ENCODE assay signal across 8 mouse cellular contexts in the genomic region with DNA sequence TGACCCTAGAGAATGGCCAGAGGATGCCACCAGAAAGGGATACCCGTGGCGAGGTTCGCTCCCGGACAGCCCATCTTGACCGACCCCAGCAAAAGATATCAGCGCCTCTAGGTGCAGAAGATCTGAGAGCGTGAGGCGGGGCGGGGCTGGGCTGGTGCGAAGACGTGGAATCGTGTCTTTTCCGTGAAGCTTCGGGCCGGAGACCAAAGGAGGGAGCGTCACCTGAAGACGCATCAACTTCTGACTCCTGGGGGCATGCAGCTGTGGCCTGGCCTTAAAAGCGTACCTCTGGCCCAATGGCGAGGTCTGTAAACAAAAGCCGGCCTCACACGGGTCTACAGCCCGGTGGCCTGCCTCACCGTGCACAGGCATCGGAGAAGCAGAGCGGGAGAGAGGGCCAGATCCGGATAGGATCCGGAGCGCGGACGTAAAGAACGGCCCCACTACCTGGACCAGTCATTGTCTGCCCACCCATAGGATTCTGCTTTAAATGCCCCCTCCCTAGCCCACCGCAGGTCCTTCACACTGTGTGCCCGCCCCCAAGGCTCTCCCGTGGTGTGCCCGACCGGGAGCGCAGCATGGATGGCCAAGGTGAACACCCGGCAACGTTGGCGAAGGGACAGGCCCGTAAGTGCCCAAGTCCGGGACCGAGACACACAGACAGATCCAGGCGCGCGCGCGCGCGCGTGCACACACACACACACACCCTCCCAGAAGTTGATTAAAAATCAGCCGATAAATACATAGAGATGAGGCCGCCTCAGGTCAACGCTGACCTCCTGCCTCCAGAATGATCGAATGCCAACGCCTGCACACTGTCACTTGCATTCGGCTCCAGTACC. TPM values are rescaled to one million over a fixed set of nuclear protein-coding genes. Genes with fewer than 3 reads are reported as not detected.
A peak's percentile ranks its signal among the peaks of the same experiment; 100 is the strongest.
DNase-seq lines count a peak whose midpoint lies in the region; ATAC-seq and TF ChIP-seq lines count a peak whose summit lies in the region.

No protein-coding gene starts in this region.

- H3K36me3 ChIP-seq in E14TG2a.4 (ENCODE audit: insufficient read depth, low read length): 0 out of 2 replicates have a peak, but pooled peaks cover 3% of the 10 kb centered on the region
- H3K36me3 ChIP-seq in embryonic facial prominence, embryonic 14.5 days (ENCODE audit: control insufficient read depth, insufficient read depth, low read length): no peaks in the 10 kb centered on the region
- H3K36me3 ChIP-seq in hindbrain, embryonic 10.5 days: peaks cover 5% of the 10 kb centered on the region
- no peaks in the 10 kb centered on the region for H3K36me3 ChIP-seq in lung, embryonic 16.5 days (ENCODE audit: control insufficient read depth, insufficient read depth, low read length)

- TF ChIP-seq CTCF in E14TG2a.4 (conservative IDR thresholded peaks at IDR 0.05; ENCODE audit: low read length): no peak

- no peaks in the 10 kb centered on the region for H3K9me3 ChIP-seq in E14TG2a.4 (ENCODE audit: low read length)
- H3K9me3 ChIP-seq in embryonic facial prominence, embryonic 14.5 days (ENCODE audit: control insufficient read depth, low read length): no peaks in the 10 kb centered on the region
- H3K9me3 ChIP-seq in hindbrain, embryonic 10.5 days: 0 out of 2 replicates have a peak, but pooled peaks cover 3% of the 10 kb centered on the region
- no peaks in the 10 kb centered on the region for H3K9me3 ChIP-seq in lung, embryonic 16.5 days (ENCODE audit: control insufficient read depth, low read length)

- peak overlapping the region; percentile 89 for H3K4me3 ChIP-seq in E14TG2a.4 (replicated peaks; ENCODE audit: low read length)
- H3K4me3 ChIP-seq in embryonic facial prominence, embryonic 14.5 days (ENCODE audit: low read depth, low read length): peak overlapping the region; percentile 63
- H3K4me3 ChIP-seq in hindbrain, embryonic 10.5 days: peak overlapping the region; percentile 84
- peak overlapping the region; percentile 77 for H3K4me3 ChIP-seq in lung, embryonic 16.5 days (ENCODE audit: low read length)

- H3K27me3 ChIP-seq in E14TG2a.4 (ENCODE audit: insufficient read depth, low read length): peaks cover 26% of the 10 kb centered on the region
- no peaks in the 10 kb centered on the region for H3K27me3 ChIP-seq in embryonic facial prominence, embryonic 14.5 days (replicated peaks; ENCODE audit: control insufficient read depth, insufficient read depth, low read length)
- peaks cover 4% of the 10 kb centered on the region; the same call in 1 of the 2 replicates for H3K27me3 ChIP-seq in hindbrain, embryonic 10.5 days (ENCODE audit: insufficient read depth, poor library complexity, severe bottlenecking)
- peaks cover 3% of the 10 kb centered on the region for H3K27me3 ChIP-seq in lung, embryonic 16.5 days (ENCODE audit: control insufficient read depth, insufficient read depth, low read depth, low read length)

- peak; percentile 74 for DNase-seq in brain, adult 2 months (ENCODE audit: low read depth, low spot score)
- peak; percentile 53 for DNase-seq in embryonic facial prominence, embryonic 14.5 days (ENCODE audit: low spot score)
- peak; percentile 68 for DNase-seq in hindbrain, embryonic 10.5 days (ENCODE audit: low spot score)
- peak; percentile 51 to 71 for DNase-seq in layer of hippocampus, postnatal 10 days (ENCODE audit: low spot score in 2 of 2)
- peak; percentile 24 for DNase-seq in retina, postnatal 7 days (ENCODE audit: low read depth, low spot score)
- peak; percentile 36 for DNase-seq in urinary bladder, postnatal 14 days (ENCODE audit: low spot score)

- H3K9ac ChIP-seq in embryonic facial prominence, embryonic 14.5 days (ENCODE audit: low read depth, low read length): peak overlapping the region; percentile 83
- H3K9ac ChIP-seq in lung, embryonic 16.5 days (ENCODE audit: low read length): peak overlapping the region; percentile 75

- peaks cover 74% of the 10 kb centered on the region for H3K4me1 ChIP-seq in E14TG2a.4 (replicated peaks; ENCODE audit: low read depth, low read length)
- peaks cover 25% of the 10 kb centered on the region for H3K4me1 ChIP-seq in embryonic facial prominence, embryonic 14.5 days (ENCODE audit: control insufficient read depth, insufficient read depth, low read length)
- H3K4me1 ChIP-seq in hindbrain, embryonic 10.5 days (replicated peaks): peaks cover 57% of the 10 kb centered on the region
- H3K4me1 ChIP-seq in lung, embryonic 16.5 days (replicated peaks; ENCODE audit: control insufficient read depth, insufficient read depth, low read length): peaks cover 10% of the 10 kb centered on the region; the same call in 1 of the 2 replicates

- no peak for ATAC-seq in embryonic facial prominence, embryonic 14.5 days (ENCODE audit: low read depth)
- ATAC-seq in lung, embryonic 16.5 days (ENCODE audit: low read depth): no peak

- H3K4me2 ChIP-seq in embryonic facial prominence, embryonic 14.5 days (ENCODE audit: low read depth, low read length): peak overlapping the region; percentile 98
- H3K4me2 ChIP-seq in lung, embryonic 16.5 days (ENCODE audit: low read depth, low read length): peak overlapping the region; percentile 74

- 0% methylated on average over 46 of the region's 57 CpGs for WGBS in embryonic facial prominence, embryonic 14.5 days
- WGBS in hindbrain, embryonic 10.5 days: under 1% methylated on average over 57 of the region's 57 CpGs
- under 1% methylated on average over 57 of the region's 57 CpGs for WGBS in lung, embryonic 16.5 days

- peak overlapping the region; percentile 83 for H3K27ac ChIP-seq in embryonic facial prominence, embryonic 14.5 days (replicated peaks; ENCODE audit: low read depth, low read length)
- H3K27ac ChIP-seq in hindbrain, embryonic 10.5 days: peak overlapping the region; percentile 98
- peak overlapping the region; percentile 36; the same call in 1 of the 2 replicates for H3K27ac ChIP-seq in lung, embryonic 16.5 days (ENCODE audit: low read length)

RNA-seq across cellular contexts. Expression of gene Tiam1, which starts 0.8 kb away (rescaled TPM):
- polyA plus RNA-seq in embryonic facial prominence, embryonic 14.5 days (2014; fragmentation: Nextera tagmentation; extraction: Ambion mirVana): 31.0 and 34.6 TPM in 2 replicates
- polyA plus RNA-seq in hindbrain, embryonic 10.5 days (2016; fragmentation: Nextera tagmentation; extraction: Ambion mirVana): 19.4 and 19.7 TPM in 2 replicates
- 10 to 100 TPM; 68.4 to 75.3 TPM for total RNA-seq in layer of hippocampus, postnatal 10 days (2021)
- 11.1 and 12.8 TPM in 2 replicates for polyA plus RNA-seq in lung, embryonic 16.5 days (2015; fragmentation: Nextera tagmentation; extraction: Ambion mirVana)

Comparison
In these comparisons a context has a peak if more than half of its experiments do, and no peak if none do; other contexts are left out.
1. DNase-seq: peak in every context shown above with its lines; median percentile 74 in brain, adult 2 months; 68 in hindbrain, embryonic 10.5 days; 61 in layer of hippocampus, postnatal 10 days; 53 in embryonic facial prominence, embryonic 14.5 days; 36 in urinary bladder, postnatal 14 days; 24 in retina, postnatal 7 days.
2. H3K27ac ChIP-seq: peak in every context shown above with its lines; median percentile 98 in hindbrain, embryonic 10.5 days; 83 in embryonic facial prominence, embryonic 14.5 days; 36 in lung, embryonic 16.5 days.